Mouse (Mus musculus): ENCODE data around the gene Lrrc20. TPM values are rescaled to one million over a fixed set of nuclear protein-coding genes. Genes with fewer than 3 reads are reported as not detected.
"Not testable (repeated sequence)": the region's sequence is repeated elsewhere in the genome, so short reads cannot be mapped to it uniquely, and the experiment has no call there.

Lrrc20 gene
- polyA plus RNA-seq, 1 experiment from 2014 or later: 13.0 TPM

DNA sequence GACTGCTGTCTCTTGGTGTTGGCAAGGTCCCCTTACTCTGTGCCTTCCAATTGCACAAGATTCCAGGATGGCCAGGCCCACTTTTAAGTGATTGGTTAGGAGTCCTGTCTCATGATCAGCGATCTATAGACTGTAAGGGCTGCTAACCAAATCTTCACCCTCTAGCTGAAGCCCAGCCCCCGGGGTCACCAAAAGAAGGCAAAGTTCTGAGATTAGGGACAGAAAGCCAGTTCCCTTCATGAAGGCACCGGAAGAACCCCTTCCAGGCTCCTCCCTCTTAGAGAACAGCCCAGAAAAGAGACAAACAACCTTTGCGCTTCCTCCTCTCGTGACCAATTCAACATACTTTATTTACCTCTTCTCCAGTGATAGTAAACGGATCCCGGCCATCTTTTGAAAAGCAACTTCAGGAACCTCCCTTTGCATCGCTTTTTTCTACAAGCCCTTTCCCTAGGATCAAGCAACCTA is 24.1 kb upstream of the Lrrc20 start:
- H3K9me3 ChIP-seq: no peaks in the 10 kb centered on the region
- H3K27me3 ChIP-seq (replicated peaks; ENCODE audit: low read depth, poor library complexity, severe bottlenecking): no peaks in the 10 kb centered on the region
- H3K4me3 ChIP-seq: peak overlapping the region; percentile 85
- H3K27ac ChIP-seq (replicated peaks): peak overlapping the region; percentile 94
- H3K36me3 ChIP-seq (replicated peaks): peaks cover 43% of the 10 kb centered on the region
- 10% methylated on average over 8 of the region's 8 CpGs for WGBS
- H3K4me1 ChIP-seq: peaks cover 46% of the 10 kb centered on the region
- DNase-seq (ENCODE audit: low spot score): peak; percentile 25

DNA sequence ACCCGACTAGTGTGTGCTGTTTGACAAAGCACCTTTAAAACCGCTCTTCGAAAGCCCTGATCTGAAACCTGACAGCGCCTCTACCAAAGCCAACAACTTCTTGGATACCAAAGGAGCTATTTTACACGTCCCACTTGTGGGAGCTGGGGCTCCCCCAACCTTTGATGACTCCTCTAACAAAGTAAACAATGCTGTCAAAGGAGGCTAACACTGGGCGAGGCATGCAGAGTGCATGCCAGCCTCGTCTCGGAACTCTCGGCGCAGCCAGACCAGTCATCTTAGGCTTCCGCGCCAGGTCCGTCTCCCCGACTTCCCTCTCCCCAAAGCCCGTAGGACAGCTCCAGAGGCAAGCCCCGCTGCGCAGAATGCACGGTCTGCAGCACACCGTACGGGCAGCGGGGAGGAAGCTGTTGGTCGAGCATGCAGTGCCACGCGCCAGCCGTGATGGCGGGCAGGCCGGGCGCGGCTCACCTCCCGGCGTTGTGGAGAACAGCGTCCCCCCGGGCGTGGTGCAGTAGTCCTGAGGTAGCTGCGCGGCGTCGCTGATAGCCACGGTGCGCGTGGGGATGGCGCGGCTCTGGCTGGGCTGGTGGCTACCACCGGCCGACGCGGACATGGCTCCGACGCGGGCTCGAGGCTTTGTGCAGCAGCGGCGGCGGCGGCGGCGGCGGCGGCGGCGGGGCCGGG is 23.5 kb upstream of the Lrrc20 start:
- peak; percentile 59 for DNase-seq (ENCODE audit: low spot score)
- Histone ChIP-seq H3K4me3 (peak overlapping the region; percentile 85), H3K27me3 (replicated peaks; ENCODE audit: low read depth, poor library complexity, severe bottlenecking) (no peaks in the 10 kb centered on the region), H3K4me1 (peaks cover 41% of the 10 kb centered on the region), H3K27ac (replicated peaks) (peak overlapping the region; percentile 94), H3K36me3 (replicated peaks) (peaks cover 37% of the 10 kb centered on the region), H3K9me3 (no peaks in the 10 kb centered on the region)
- under 1% methylated on average over 62 of the region's 62 CpGs for WGBS

DNA sequence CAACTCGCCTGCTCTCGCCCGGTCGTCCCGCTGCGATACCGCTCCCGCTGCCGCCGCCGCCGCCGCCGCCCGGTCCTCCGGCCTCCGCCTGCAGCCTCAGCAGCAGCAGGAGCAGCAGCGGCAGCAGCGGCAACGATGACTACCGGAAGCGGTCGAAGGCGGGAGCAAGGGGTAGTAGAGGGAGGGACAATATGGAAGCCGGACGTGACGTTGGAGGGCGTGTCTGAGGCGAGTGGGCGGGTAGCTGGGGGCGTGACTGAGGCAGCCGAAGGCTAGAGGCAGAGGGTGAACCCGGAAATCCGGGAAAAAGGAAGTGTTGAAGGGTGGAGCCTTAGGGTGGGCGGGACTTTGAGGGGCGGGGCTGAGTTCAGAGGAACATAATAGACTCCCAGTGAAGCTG is 23.0 kb upstream of the Lrrc20 start, which contains the start of gene Eif4ebp2:
Eif4ebp2 (minus strand) TSS at position 17 of the 400 bp plus-strand sequence.
- H3K27me3 ChIP-seq (replicated peaks; ENCODE audit: low read depth, poor library complexity, severe bottlenecking): no peaks in the 10 kb centered on the region
- H3K36me3 ChIP-seq (replicated peaks): peaks cover 31% of the 10 kb centered on the region
- H3K4me3 ChIP-seq: peak within 1 kb of the TSS; percentile 85
- peak; percentile 99 for DNase-seq (ENCODE audit: low spot score)
- no peaks in the 10 kb centered on the region for H3K9me3 ChIP-seq
- under 1% methylated on average over 36 of the region's 36 CpGs for WGBS
- H3K27ac ChIP-seq (replicated peaks): peak within 1 kb of the TSS; percentile 94
- peaks cover 37% of the 10 kb centered on the region for H3K4me1 ChIP-seq

DNA sequence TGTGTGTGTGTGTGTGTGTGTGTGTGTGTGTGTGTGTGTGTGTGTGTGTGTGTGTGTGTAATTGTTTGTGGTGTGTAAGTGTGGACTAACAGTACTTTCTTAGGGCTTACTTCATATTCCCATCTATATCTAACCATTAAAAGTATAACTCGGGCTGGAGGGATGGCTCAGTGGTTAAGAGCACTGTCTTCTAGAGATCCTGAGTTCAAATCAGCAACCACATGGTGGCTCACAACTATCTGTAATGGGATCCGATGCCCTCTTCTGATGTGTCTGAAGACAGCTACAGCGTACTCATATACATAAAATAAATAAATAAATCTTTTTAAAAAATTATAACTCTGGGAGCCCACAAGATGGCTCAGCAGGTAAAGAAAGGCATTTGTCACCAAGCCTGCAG is 22.4 kb upstream of the Lrrc20 start:
- 82% methylated on average over 3 of the region's 3 CpGs for WGBS
- DNase-seq (ENCODE audit: low spot score): not testable (repeated sequence)
- H3K4me3 ChIP-seq: peak overlapping the region; percentile 85

DNA sequence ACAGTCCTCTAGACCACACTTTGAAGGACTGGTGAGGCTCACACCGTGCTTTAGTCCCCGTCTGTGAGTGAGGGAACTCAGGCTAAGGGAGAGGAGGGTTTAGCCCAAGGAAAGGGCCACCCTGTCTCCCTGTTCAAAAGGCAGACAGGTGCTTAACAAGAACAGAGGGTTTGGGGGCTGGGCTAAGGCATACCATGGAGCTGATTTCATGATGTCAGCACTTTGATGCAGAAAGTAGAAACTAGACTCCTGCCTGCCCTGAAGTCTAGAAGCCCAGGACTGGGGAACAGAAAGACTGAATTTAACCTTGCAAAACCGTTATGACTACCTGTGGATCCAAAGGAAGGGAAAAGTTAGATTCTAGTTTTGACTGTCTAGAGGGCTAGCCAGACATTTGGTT is 18.4 kb upstream of the Lrrc20 start:
- Histone ChIP-seq H3K9me3 (no peaks in the 10 kb centered on the region), H3K27me3 (replicated peaks; ENCODE audit: low read depth, poor library complexity, severe bottlenecking) (no peaks in the 10 kb centered on the region), H3K27ac (replicated peaks) (no peak overlapping the region), H3K36me3 (replicated peaks) (no peaks in the 10 kb centered on the region), H3K4me3 (no peak overlapping the region), H3K4me1 (0 out of 2 replicates have a peak, but pooled peaks cover 3% of the 10 kb centered on the region)
- whole genome bisulfite sequencing: 71% methylated on average over 3 of the region's 3 CpGs
- DNase-seq (ENCODE audit: low spot score): no peak

More for the DNA sequence above, 22.4 kb upstream of the Lrrc20 start:
- not testable (repeated sequence) for H3K27me3 ChIP-seq (replicated peaks; ENCODE audit: low read depth, poor library complexity, severe bottlenecking); H3K9me3 ChIP-seq
- H3K27ac ChIP-seq (replicated peaks): peak overlapping the region; percentile 94
- peaks cover 32% of the 10 kb centered on the region for H3K4me1 ChIP-seq
- peaks cover 26% of the 10 kb centered on the region for H3K36me3 ChIP-seq (replicated peaks)

DNA sequence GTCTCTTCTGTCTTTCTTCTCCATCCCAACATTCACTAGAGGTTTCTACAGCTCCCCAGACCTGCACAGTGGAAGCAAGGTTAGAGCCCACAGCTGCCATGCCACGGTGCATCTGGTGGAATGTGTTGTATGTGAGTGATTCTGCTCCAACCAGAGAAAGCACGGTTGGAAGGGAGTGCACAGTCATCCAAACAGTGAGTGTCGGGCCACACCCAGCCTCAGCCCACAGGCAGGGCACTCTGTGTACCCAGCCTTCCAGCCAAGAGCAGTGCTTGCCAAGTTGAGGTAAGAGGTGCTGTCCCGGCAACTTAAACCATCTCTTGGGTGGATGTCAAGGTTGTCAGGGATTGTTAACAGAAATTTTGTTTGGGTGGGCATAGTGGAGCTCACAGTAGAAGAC is 10.6 kb upstream of the Lrrc20 start:
- no peaks in the 10 kb centered on the region for H3K27me3 ChIP-seq (replicated peaks; ENCODE audit: low read depth, poor library complexity, severe bottlenecking)
- H3K4me3 ChIP-seq: no peak overlapping the region
- H3K27ac ChIP-seq (replicated peaks): no peak overlapping the region
- 85% methylated on average over 4 of the region's 4 CpGs for WGBS
- no peak for DNase-seq (ENCODE audit: low spot score)
- no peaks in the 10 kb centered on the region for H3K9me3 ChIP-seq
- H3K4me1 ChIP-seq: peaks cover 3% of the 10 kb centered on the region; the same call in 1 of the 2 replicates
- no peaks in the 10 kb centered on the region for H3K36me3 ChIP-seq (replicated peaks)

DNA sequence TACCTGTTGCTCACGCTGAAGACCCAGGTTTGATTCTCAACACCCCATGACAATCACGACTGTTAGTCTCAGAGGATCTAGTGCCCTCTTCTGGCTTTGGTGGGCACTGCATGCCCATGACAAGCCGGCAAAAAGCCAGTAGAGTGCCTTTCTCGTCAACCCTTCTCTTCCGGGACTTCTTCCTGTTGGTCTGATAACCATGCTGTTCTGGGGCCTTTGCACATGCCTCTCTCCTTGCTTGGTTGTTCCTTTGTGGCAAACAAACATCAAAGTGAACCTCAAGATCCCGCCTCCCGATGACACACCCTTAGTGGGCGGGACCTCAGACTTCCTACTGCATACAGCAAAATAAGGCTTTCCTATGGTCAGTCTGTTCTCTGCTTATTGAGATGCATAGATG is 9.4 kb upstream of the Lrrc20 start:
- peaks cover 3% of the 10 kb centered on the region; the same call in 1 of the 2 replicates for H3K4me1 ChIP-seq
- no peak overlapping the region for H3K27ac ChIP-seq (replicated peaks)
- DNase-seq (ENCODE audit: low spot score): no peak
- no peaks in the 10 kb centered on the region for H3K36me3 ChIP-seq (replicated peaks)
- WGBS: 72% methylated on average over 8 of the region's 8 CpGs
- no peaks in the 10 kb centered on the region for H3K27me3 ChIP-seq (replicated peaks; ENCODE audit: low read depth, poor library complexity, severe bottlenecking)
- no peaks in the 10 kb centered on the region for H3K9me3 ChIP-seq
- H3K4me3 ChIP-seq: no peak overlapping the region

DNA sequence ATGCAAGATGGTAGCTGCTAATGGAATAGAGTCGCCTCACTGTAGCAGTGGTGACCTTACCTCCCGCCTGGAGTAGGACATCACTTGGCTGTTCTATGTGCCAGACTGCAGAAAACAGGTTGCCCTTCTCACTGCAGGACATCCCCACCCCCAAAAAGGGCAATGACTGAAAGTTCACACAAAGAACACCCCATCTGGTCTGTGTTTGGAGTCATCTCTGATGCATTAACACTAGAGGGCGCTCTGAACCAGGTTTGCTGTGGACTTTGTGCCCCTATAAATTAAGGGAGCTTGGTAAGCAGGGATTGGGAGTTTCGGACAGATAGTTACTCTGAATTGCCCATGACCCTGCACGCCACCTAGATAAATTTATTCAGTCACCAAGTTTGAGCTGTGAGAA is 8.7 kb upstream of the Lrrc20 start:
- Histone ChIP-seq H3K9me3 (no peaks in the 10 kb centered on the region), H3K36me3 (replicated peaks) (no peaks in the 10 kb centered on the region), H3K4me1 (peaks cover 2% of the 10 kb centered on the region; the same call in 1 of the 2 replicates), H3K4me3 (no peak overlapping the region), H3K27ac (replicated peaks) (no peak overlapping the region), H3K27me3 (replicated peaks; ENCODE audit: low read depth, poor library complexity, severe bottlenecking) (no peaks in the 10 kb centered on the region)
- DNase-seq (ENCODE audit: low spot score): peak; percentile 61
- WGBS: 29% methylated on average over 5 of the region's 5 CpGs

DNA sequence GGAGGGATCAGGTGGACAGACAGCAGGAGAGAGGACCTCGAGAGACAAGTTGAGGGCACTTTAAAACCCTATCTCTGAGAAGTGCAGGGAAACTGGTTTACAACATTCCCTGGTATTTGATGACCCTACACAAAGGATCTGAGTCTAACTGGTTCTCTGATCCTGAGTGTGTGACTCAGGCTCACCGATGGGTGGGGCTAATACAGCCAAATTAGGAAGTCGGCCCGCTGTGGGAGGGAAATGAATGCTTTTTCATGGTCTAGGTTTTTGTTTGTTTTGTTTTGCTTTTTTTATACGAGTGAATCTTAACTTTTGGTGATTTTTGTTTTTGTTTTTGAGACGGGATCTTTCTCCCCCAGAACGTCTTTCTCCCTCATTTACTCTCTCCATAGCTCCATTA is 6.7 kb upstream of the Lrrc20 start:
- 66% methylated on average over 7 of the region's 7 CpGs for WGBS
- no peaks in the 10 kb centered on the region for H3K36me3 ChIP-seq (replicated peaks)
- no peak for DNase-seq (ENCODE audit: low spot score)
- no peak overlapping the region for H3K27ac ChIP-seq (replicated peaks)
- H3K9me3 ChIP-seq: no peaks in the 10 kb centered on the region
- H3K27me3 ChIP-seq (replicated peaks; ENCODE audit: low read depth, poor library complexity, severe bottlenecking): no peaks in the 10 kb centered on the region
- no peak overlapping the region for H3K4me3 ChIP-seq
- no peaks in the 10 kb centered on the region; the same call in 1 of the 2 replicates for H3K4me1 ChIP-seq

DNA sequence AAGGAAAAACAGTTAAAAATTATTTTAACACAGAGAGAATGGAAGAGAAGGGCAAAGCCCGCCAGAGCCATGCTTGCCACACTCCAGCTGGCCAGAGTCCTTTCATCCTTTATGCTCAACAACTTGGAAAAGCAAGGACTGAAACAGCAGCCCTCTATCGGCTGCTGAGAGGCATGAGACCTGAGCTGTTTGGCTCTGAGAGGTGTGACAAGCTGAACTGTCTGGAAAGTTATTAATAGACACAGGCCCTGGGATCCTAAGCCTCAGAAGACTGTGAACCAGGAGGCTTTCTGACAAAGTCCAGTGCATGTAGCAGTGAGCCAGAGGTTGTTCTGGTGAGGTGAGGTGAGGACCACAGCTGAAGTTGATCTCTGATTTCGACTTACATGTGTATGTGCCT is 2.0 kb upstream of the Lrrc20 start:
- 81% methylated on average over 3 of the region's 3 CpGs for WGBS
- H3K27me3 ChIP-seq (replicated peaks; ENCODE audit: low read depth, poor library complexity, severe bottlenecking): peaks cover 19% of the 10 kb centered on the region
- H3K4me3 ChIP-seq: no peak overlapping the region

DNA sequence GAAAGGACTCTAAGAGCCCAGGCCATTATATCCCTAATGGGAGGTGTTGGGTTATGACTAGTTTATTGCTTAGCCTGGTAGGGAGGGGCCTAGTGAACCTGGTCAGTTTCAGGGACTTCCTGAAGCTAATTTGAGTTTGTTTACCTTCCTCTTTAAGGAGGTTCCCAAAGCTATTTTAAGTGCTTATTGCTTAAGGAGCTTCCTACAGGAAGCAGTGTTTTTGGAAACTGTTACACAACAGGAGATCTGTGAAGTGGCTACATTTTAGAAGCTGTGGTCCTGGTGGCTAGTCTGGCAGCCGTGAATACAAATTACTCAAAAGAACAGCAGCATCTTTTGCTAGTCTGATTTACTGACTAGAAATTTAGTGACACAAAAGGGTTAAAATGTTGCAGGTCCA is 1.3 kb upstream of the Lrrc20 start:
- WGBS: 76% methylated on average over 1 of the region's 1 CpGs
- Histone ChIP-seq H3K27me3 (replicated peaks; ENCODE audit: low read depth, poor library complexity, severe bottlenecking) (peaks cover 19% of the 10 kb centered on the region), H3K4me1 (peaks cover 24% of the 10 kb centered on the region), H3K4me3 (peak overlapping the region; percentile 85; the same call in 1 of the 2 replicates), H3K36me3 (replicated peaks) (no peaks in the 10 kb centered on the region), H3K9me3 (no peaks in the 10 kb centered on the region), H3K27ac (replicated peaks) (no peak overlapping the region)
- DNase-seq (ENCODE audit: low spot score): no peak

More for the DNA sequence above, 2.0 kb upstream of the Lrrc20 start:
- Histone ChIP-seq H3K4me1 (peaks cover 24% of the 10 kb centered on the region), H3K27ac (replicated peaks) (no peak overlapping the region), H3K9me3 (no peaks in the 10 kb centered on the region), H3K36me3 (replicated peaks) (no peaks in the 10 kb centered on the region)
- no peak for DNase-seq (ENCODE audit: low spot score)

DNA sequence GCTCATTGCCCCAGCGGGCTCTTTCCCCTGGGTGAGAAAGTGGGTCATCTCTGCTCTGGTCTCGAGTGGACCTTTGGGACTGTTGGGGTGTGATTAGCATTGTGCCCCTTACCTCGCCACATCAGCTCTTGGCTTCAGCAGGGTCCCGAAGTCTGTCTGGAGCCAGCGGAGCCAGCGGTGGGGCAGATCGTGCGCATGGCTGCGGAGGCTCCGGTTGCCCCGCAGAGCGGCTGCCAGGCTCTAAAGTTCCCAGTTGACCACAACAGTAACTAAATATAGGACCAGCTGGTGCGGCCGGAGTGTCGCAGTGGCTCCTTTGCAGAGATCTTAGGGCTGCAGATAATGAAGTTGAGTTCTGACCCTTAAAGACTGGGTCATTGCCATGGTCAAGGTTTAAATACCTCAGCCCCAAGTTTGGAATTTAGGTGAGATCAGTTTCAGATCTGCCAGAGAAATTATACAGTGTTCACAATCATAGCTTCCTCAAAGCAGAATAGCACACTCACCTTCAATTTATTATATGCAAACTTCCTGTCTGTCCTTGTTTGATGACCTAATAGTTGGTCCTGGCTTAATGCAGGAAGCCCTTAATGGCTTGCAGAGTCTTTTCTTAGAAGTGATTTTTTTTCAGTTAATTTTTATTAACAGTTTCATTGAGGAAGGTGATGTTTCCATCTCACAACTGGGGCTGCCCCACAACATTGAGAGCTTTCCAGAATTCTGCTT is 1.0 kb downstream of the Lrrc20 start:
- DNase-seq (ENCODE audit: low spot score): no peak
- Histone ChIP-seq H3K4me1 (peaks cover 24% of the 10 kb centered on the region), H3K4me3 (peak overlapping the region; percentile 85), H3K9me3 (no peaks in the 10 kb centered on the region), H3K27me3 (replicated peaks; ENCODE audit: low read depth, poor library complexity, severe bottlenecking) (peaks cover 19% of the 10 kb centered on the region), H3K36me3 (replicated peaks) (no peaks in the 10 kb centered on the region), H3K27ac (replicated peaks) (peak overlapping the region; percentile 94)
- whole genome bisulfite sequencing: 1% methylated on average over 15 of the region's 15 CpGs

DNA sequence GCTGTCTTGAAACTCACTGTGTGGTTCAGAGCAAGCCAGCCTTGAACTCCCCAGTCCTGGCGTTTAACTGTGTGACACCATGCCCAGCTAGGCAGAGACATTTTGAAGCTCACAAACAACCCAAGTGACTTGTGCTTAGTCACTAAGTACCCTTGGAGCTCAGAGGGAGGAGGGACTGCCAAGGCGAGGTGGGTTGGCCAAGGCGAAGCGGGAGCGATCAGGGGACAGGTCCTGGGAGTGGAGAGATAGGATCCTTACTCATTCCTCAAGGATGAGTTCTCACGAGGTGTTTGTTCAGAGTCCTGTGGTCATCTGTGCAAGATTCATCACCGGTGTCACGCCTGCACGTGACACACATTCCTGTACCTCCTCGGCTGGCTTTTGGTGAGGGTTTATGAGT is 3.9 kb downstream of the Lrrc20 start:
- H3K27me3 ChIP-seq (replicated peaks; ENCODE audit: low read depth, poor library complexity, severe bottlenecking): peaks cover 19% of the 10 kb centered on the region
- no peak for DNase-seq (ENCODE audit: low spot score)
- no peak overlapping the region for H3K4me3 ChIP-seq
- H3K4me1 ChIP-seq: peaks cover 26% of the 10 kb centered on the region
- no peaks in the 10 kb centered on the region for H3K36me3 ChIP-seq (replicated peaks)
- H3K9me3 ChIP-seq: no peaks in the 10 kb centered on the region
- no peak overlapping the region for H3K27ac ChIP-seq (replicated peaks)
- 90% methylated on average over 10 of the region's 10 CpGs for WGBS

All from embryonic facial prominence, embryonic 10.5 days (tissue).